Mouse (Mus musculus): ENCODE results near the gene Hormad1. TPM values are rescaled to one million over a fixed set of nuclear protein-coding genes. Genes with fewer than 3 reads are reported as not detected.

Hormad1 gene
- polyA plus RNA-seq, 1 experiment from 2014 or later = not detected

DNA sequence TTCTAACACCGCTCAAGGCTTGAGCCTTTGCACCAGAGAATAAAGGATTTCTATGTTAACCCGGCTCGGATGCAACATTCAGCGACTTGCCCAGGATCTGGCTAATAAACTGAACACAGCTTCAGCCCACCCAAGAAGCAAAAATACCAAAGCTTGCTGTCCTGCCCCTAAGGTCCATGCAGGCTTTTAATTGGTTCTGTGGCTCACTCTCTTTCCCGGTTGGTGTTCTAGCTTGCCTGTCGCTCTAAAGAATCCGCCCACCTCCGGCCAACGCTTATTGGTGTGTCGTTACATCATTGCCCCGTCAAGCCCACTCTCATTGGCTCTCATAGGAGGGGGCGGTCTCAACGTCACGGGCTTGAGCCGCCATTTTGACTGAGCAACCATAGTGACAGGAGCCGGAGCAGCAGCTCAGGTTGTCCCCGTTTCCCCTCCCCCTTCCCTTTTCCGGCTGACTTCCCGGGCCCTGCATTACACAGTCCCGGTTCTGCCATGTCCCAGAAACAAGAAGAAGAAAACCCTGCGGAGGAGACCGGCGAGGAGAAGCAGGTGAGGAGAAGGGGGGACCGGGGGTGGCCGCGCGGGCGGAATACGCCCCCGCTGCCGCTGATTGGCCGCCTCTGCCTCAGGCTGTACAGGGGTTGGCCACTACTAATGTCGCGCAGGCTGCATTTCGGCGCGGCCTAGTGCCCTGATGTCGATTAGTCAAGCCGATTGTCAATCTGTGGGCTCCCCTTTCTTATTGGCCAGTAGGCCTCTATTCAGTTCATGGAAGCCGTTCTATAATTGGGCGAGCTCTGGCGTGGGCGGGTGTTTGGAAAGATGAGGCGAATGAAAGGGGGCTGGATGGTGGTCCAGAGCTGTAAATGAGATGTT is 65.4 kb downstream of the Hormad1 start, which contains the start of gene Ensa:
Gene Ensa, plus strand, starts transcription at position 366 of the 876 bp plus-strand sequence.
- H3K27ac ChIP-seq (replicated peaks) = peak within 1 kb of the TSS; percentile 82
- H3K27me3 ChIP-seq (ENCODE audit: control insufficient read depth, insufficient read depth, low read length) = no peaks in the 10 kb centered on the region
- H3K4me1 ChIP-seq (replicated peaks; ENCODE audit: control insufficient read depth, insufficient read depth) = no peaks in the 10 kb centered on the region
- under 1% methylated on average over 44 of the region's 44 CpGs for WGBS
- ATAC-seq (ENCODE audit: low FRiP score, low TSS enrichment) (peak; percentile 98), DNase-seq (ENCODE audit: low spot score) (peak; percentile 98)
- H3K9me3 ChIP-seq (ENCODE audit: control insufficient read depth, low read length) = no peaks in the 10 kb centered on the region
- peak within 1 kb of the TSS; percentile 58 for H3K4me3 ChIP-seq (ENCODE audit: low read depth, low read length)
- peak within 1 kb of the TSS; percentile 56 for H3K9ac ChIP-seq (ENCODE audit: low read length)
- TF ChIP-seq CTCF (IDR thresholded peaks at IDR 0.05; ENCODE audit: low read depth) = no peak
- TF ChIP-seq EP300 (optimal IDR thresholded peaks at IDR 0.05) = no peak
- H3K4me2 ChIP-seq (replicated peaks; ENCODE audit: low read depth) = peak within 1 kb of the TSS; percentile 53
- H3K36me3 ChIP-seq (ENCODE audit: control insufficient read depth, insufficient read depth, low read length) = peaks cover 17% of the 10 kb centered on the region

DNA sequence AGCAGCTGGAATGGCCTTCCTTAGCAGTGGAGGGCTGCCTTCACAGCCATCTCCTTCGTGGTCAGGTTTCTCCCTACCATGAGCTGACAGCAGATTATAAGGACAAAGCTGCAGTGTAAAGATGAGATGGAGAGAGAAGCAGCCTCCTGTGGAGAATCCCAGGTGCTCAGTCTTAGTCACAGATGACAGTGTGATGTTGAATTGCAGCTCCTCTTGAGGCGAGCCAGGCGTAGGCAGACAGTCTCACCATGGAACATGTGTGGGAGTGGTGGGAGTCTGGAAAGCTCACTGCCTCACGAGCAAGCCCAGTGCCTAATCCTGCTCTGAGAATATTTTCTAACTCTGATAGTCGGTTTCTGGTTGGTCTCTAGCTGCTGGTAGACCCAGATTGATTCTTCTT is 68.3 kb downstream of the Hormad1 start:
- Histone ChIP-seq H3K27me3 (ENCODE audit: control insufficient read depth, insufficient read depth, low read length) (no peaks in the 10 kb centered on the region), H3K9ac (ENCODE audit: low read length) (no peak overlapping the region), H3K4me3 (ENCODE audit: low read depth, low read length) (no peak overlapping the region), H3K27ac (replicated peaks) (no peak overlapping the region), H3K9me3 (ENCODE audit: control insufficient read depth, low read length) (no peaks in the 10 kb centered on the region), H3K4me1 (replicated peaks; ENCODE audit: control insufficient read depth, insufficient read depth) (no peaks in the 10 kb centered on the region), H3K36me3 (ENCODE audit: control insufficient read depth, insufficient read depth, low read length) (peaks cover 22% of the 10 kb centered on the region), H3K4me2 (replicated peaks; ENCODE audit: low read depth) (no peak overlapping the region)
- WGBS = 77% methylated on average over 5 of the region's 5 CpGs
- DNase-seq (ENCODE audit: low spot score) (no peak), ATAC-seq (ENCODE audit: low FRiP score, low TSS enrichment) (no peak)
- TF ChIP-seq EP300 (optimal IDR thresholded peaks at IDR 0.05) = no peak
- no peak for TF ChIP-seq CTCF (IDR thresholded peaks at IDR 0.05; ENCODE audit: low read depth)

DNA sequence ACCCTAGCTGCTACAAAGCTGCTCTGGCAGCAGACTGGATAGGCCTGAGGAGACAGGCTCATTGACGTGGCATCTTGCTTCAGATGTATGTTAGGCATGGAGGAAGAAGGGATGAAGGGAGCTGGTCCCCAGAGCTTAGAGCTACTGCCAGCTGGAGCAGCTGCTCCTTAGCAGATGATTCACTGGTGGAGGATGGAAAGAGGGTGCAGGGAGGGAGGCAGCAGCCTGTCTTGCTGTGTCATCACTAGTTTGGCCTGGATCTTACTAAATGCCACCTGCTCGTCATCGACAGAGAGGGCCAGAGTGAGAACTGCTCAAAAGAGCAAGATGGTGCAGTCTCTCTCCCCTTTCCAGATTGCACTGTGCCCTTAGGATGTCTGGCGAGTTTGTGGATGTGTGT is 70.3 kb downstream of the Hormad1 start:
- H3K9me3 ChIP-seq (ENCODE audit: control insufficient read depth, low read length) = no peaks in the 10 kb centered on the region
- ATAC-seq (ENCODE audit: low FRiP score, low TSS enrichment) = no peak
- 69% methylated on average over 4 of the region's 4 CpGs for WGBS
- H3K36me3 ChIP-seq (ENCODE audit: control insufficient read depth, insufficient read depth, low read length) = peaks cover 32% of the 10 kb centered on the region
- H3K4me2 ChIP-seq (replicated peaks; ENCODE audit: low read depth) = no peak overlapping the region
- H3K4me1 ChIP-seq (replicated peaks; ENCODE audit: control insufficient read depth, insufficient read depth) = no peaks in the 10 kb centered on the region
- H3K27ac ChIP-seq (replicated peaks) = no peak overlapping the region
- DNase-seq (ENCODE audit: low spot score) = no peak
- no peak overlapping the region for H3K4me3 ChIP-seq (ENCODE audit: low read depth, low read length)
- 0 out of 2 replicates have a peak overlapping the region, but pooled peaks have one; percentile 13 for H3K9ac ChIP-seq (ENCODE audit: low read length)
- TF ChIP-seq CTCF (IDR thresholded peaks at IDR 0.05; ENCODE audit: low read depth) = no peak
- TF ChIP-seq EP300 (optimal IDR thresholded peaks at IDR 0.05) = no peak
- H3K27me3 ChIP-seq (ENCODE audit: control insufficient read depth, insufficient read depth, low read length) = no peaks in the 10 kb centered on the region

DNA sequence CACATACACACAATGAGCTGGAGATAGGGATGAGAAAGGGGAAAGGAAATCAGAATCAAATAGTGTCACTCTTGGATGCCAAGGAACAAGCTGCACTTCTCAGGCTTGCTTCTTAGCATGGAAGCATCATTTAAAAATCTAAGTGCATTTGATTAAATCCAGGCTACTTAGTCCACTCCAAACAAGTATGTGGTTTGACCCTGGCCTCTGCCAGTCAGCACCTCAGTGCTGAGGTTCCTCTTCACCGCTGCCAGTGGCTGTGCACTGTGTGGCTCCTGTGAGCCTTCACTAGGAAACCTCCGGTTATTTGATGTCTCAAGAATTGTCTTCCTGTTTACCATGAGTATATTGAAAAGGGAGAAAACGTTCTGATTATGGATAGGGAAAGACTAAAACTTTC is 71.4 kb downstream of the Hormad1 start:
- TF ChIP-seq EP300 (optimal IDR thresholded peaks at IDR 0.05) = no peak
- TF ChIP-seq CTCF (IDR thresholded peaks at IDR 0.05; ENCODE audit: low read depth) = no peak
- no peak overlapping the region for H3K4me3 ChIP-seq (ENCODE audit: low read depth, low read length)
- H3K27ac ChIP-seq (replicated peaks) = no peak overlapping the region
- 74% methylated on average over 3 of the region's 3 CpGs for WGBS
- H3K9ac ChIP-seq (ENCODE audit: low read length) = no peak overlapping the region
- H3K27me3 ChIP-seq (ENCODE audit: control insufficient read depth, insufficient read depth, low read length) = no peaks in the 10 kb centered on the region
- no peaks in the 10 kb centered on the region for H3K4me1 ChIP-seq (replicated peaks; ENCODE audit: control insufficient read depth, insufficient read depth)
- H3K36me3 ChIP-seq (ENCODE audit: control insufficient read depth, insufficient read depth, low read length) = peaks cover 35% of the 10 kb centered on the region
- H3K9me3 ChIP-seq (ENCODE audit: control insufficient read depth, low read length) = no peaks in the 10 kb centered on the region
- H3K4me2 ChIP-seq (replicated peaks; ENCODE audit: low read depth) = no peak overlapping the region
- ATAC-seq (ENCODE audit: low FRiP score, low TSS enrichment) (no peak), DNase-seq (ENCODE audit: low spot score) (no peak)

DNA sequence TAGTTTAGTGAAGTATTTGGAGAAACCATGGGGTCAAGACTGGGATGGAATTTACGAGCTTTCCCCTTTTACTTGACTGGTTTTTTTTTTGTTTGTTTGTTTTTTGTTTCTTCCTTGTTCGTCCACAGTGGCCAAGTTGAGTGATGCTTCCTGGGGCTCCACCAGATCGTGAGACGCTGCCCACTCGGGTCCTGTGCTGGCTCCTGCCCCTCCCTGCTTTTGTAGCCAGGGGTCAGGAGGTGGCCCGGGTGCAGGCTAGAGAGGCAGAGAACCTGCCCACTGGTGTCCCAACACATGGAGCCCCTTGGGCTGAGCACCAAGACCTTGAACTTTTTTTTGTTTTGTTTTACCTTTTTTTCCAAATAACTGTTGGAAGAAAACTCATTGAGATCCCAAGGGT is 71.8 kb downstream of the Hormad1 start:
- Histone ChIP-seq H3K27me3 (ENCODE audit: control insufficient read depth, insufficient read depth, low read length) (no peaks in the 10 kb centered on the region), H3K9ac (ENCODE audit: low read length) (no peak overlapping the region), H3K36me3 (ENCODE audit: control insufficient read depth, insufficient read depth, low read length) (peaks cover 36% of the 10 kb centered on the region), H3K4me1 (replicated peaks; ENCODE audit: control insufficient read depth, insufficient read depth) (no peaks in the 10 kb centered on the region), H3K4me2 (replicated peaks; ENCODE audit: low read depth) (no peak overlapping the region), H3K4me3 (ENCODE audit: low read depth, low read length) (no peak overlapping the region), H3K9me3 (ENCODE audit: control insufficient read depth, low read length) (no peaks in the 10 kb centered on the region), H3K27ac (replicated peaks) (no peak overlapping the region)
- DNase-seq (ENCODE audit: low spot score) (no peak), ATAC-seq (ENCODE audit: low FRiP score, low TSS enrichment) (no peak)
- 59% methylated on average over 6 of the region's 6 CpGs for WGBS
- TF ChIP-seq EP300 (optimal IDR thresholded peaks at IDR 0.05) (no peak), CTCF (IDR thresholded peaks at IDR 0.05; ENCODE audit: low read depth) (no peak)

Measured in stomach, postnatal 0 days (tissue).